Mouse (Mus musculus) layer of hippocampus, adult 9-10 months (tissue): ENCODE measurements around the gene Emb.

Source experiments
- DNase-seq: peaks from one replicate; pipeline ENCODE4 v3.0.0; 2022; ENCODE audit warnings: low spot score

The Emb gene

DNA sequence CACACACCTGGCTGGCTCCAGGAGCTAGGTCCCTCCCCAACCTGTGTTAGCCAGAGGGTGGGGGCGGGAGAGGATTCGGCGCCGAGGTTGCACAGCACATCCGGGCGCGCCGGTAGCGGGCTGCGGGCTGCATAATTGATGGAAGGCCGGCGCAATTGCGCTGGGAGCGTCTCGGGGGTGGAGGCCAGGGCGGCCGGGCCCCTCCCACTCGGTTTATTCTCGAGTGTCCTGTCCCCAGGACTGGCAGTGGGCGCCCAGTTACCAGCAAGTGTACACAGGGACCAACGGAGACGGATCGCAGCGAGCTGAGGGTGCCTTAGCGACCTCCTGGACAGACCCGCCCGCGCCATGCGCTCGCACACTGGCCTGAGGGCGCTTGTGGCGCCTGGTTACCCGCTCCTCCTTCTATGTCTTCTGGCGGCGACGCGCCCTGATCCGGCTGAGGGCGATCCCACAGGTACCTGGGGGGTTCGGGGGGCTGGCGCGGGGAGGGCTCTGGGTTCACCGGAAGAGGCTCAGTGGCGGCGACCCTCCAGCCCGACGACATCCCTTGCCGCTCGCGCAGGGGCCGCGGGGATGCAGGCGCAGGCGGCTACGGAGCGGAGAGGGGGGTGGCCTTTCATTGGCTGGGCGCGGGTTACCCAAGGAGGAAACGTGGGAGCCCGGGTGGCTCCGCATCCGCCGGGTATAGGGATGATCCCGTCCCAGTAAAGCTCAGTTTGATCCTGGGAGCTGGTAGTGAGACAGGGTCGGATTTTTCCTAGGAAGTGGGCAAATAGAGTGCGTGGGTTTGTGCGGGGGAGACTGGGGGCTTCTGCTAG lies 12.4 kb downstream of the Emb start, which contains the start of gene Gm17509:
Gm17509 (minus strand) TSS at position 575 of the 821 bp plus-strand sequence.
- no peak for DNase-seq

DNA sequence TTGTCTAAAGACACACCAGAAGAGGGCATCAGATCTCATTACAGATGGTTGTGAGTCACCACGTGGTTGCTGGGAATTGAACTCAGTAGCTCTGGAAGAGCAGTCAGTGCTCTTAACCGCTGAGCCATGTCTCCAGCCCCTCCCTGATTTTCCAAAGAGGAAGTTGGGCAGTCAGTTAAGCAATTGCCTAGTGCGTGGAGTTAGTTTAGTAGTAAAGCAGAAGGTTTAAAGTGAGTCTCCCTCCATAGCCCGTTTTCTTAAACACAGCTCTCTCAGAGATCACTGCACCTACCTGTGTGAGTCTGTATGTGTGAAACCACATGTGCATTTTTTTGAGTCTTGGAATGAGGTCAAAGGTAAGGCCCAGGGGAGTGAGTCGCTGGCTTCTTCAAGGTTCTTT lies 14.8 kb downstream of the Emb start:
- no peak for DNase-seq

DNA sequence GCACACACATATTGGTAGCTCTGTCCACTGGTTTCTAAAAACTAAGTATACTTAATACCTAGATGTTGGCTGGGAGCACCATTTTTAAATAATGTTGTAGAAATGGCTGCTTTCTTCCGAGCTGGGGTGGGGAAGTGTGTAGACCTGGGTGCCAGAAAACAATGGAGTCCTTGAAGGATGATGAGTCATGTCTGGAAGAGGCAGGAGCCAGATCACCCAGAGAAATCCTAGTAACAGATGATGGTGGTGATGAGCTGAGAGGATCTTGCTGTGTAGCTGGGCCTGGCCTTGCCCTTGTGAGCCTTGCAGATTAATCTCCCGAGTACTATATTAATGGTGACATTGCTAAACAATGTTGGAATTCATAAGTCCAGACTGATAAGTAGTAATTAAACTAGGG lies 16.6 kb downstream of the Emb start:
- DNase-seq: no peak

DNA sequence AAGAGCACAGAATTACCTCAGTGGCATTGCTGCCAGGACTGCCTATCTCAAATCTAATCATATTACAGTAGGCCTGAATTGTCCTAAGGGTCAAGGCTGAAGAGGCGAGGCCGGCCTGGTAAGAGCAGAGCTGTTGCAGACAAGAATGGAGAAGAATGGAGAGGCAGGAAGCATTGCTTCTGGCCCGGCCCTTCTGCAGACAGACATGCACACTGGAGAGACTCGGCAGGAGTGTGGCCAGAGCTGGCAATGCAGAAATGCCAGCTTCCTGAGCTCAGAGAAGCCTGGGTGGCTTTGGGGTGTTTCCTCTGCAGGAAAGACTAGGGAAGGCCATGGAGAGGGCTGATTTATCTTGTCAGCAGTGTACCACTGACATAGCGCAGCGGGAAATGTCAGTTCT lies 17.2 kb downstream of the Emb start:
- DNase-seq: no peak

DNA sequence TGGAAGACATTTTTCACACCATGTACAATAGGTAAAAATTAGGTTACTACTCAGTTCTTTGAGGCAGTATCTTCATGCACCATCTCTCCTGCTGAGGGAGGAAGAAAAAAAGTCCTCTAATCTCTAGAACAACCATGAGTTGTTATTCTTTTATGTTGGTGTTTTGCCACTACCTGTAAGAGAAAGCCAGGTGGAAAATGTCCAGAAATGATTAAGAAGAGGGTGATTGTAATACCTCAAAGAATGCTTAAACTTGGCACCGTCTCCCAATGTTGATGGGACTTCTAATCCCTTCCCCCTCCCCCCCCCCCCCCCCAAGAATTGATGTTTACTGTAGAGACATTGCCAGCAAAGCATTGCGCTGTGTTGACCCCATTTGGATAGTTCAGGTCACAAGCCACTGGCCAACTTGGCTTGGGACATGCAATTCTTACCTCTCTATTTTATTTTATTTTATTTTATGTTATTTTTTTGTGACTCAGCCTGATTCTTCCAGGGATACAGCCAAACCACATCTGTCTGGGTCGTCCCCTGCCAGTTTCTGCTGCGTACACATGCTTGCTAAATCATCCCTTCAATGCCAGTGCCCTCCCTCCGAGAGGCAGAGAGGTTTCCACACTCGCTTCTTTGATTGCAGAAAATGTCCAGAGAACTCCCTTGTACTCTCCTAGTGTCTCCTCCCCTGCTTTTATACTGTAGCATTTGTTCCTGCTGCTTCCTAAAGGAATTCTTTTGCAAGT lies 22.2 kb downstream of the Emb start:
- DNase-seq: no peak

DNA sequence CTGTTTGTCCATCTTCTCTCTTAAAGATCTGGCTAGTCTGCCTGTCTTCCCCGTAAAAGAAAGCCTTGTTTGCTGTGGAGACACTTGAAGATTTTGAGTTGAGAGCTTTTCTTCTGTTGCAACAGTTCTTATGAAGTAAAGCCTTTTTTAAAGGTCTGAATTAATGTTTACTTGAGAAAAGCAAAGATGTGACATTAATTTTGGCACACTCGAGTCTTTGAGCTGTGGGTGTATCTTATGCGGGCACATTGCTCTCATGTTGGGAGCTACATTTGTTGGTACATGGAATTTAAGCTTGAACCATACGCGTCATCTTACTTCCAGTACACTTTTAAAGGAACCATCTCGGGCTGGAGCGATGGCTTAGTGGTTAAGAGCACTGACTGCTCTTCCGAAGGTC lies 25.5 kb downstream of the Emb start:
- DNase-seq: no peak

DNA sequence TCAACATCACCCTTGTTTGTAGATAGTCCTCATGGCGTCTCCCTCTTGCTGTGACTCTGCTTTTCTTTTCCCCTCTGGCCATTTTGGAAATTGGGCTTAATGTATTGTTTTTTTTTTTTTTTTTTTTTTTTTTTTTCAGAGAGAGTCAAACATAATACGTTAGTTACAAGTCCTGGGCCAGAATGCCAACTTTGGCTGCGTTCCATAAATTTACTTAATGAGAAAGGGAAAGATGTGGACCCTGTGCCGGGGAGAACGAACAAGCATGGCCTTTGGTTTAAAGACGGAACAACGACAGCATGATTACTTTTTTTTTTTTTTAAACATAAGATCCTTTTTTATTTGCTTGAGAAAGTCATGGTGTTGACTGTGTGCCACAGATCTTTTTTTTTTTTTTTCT lies 26.1 kb downstream of the Emb start:
- no peak for DNase-seq

DNA sequence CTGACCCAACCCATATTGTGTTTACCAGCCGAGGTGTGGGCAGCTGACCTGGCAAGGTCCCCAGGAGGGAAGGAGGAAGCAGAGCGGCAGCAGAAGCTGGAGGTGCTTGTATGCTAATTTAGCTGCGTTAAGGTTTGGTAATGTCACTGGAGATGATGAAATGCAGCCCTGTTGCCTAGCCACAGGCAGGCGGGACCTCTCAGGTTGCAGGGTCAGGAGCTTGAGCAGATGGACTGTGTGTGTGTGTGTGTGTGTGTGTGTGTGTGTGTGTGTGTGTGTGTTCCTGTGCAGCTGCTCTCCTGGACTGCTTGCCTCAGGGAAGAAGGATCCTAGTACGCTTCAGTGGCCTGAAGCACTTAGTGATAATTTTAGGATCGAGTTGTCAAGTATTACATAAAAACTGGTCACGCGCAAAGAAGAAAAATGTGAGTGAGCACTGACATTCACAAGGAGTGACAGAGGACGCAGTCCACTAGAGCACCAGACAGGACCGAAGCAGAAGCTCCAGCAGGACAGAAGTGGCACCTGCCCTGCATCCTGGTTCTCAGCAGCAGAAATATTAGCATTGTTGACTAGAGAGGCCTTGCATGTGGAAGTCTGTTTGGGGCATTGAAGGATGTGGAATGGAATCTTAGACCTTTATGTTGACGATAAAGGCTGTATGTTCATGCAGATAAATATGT lies 27.3 kb downstream of the Emb start:
- no peak for DNase-seq

DNA sequence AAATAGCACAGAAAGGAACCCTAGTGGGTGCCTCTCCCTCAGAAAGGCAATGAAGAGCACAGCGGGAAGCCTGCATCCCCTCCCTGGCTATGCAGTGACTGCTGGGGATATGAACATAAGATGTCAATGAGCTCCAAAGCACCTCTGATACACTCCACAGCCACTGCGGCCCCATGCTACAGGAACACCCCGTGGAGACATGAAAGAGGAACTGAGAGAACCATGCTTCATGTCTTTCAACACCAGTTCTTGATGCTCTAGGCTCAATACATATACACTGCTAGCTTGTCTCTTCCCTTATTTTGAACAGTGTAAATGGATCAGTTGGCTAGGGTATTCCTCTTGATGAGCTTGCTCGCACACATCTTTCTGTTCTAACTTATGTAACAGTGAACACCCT lies 28.8 kb downstream of the Emb start:
- DNase-seq: no peak

DNA sequence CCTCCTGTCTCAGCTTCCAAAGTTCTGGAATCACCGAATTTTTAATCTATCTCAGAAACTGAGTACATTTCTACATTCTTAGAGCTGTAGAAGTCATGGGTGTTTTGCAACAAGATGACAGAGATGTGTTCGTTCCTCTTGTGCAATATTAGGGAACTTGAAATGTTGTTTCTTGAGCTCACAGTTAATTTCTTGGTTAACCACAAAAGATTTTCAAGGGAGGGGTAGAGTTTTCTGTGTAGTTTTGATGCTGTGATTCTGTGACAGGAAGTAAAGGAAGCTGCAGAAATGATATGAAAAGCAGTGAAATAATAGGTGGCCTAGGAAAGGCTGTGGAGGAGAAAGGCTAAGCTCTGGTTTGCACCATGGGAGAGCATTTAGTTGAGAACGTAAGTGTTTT lies 33.7 kb downstream of the Emb start:
- no peak for DNase-seq

DNA sequence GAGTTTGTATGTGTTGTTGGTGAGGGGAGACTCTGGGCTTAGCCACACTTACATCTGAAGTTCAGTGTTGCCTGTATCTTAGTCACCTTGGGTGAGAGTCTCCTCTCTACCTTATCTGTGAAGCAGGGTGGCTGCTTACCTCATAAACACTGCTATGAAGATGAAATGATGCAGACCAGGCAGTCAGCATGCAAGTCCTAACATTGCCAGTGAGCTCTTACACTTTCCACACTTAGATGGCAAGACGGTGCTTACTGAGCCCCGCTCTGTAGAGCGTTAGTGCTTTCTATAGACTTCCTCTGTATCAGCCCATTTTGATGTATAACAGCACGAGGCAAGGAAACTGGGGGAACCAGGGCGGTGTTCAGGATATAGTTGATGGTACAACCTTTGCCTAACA lies 34.3 kb downstream of the Emb start:
- DNase-seq: no peak

DNA sequence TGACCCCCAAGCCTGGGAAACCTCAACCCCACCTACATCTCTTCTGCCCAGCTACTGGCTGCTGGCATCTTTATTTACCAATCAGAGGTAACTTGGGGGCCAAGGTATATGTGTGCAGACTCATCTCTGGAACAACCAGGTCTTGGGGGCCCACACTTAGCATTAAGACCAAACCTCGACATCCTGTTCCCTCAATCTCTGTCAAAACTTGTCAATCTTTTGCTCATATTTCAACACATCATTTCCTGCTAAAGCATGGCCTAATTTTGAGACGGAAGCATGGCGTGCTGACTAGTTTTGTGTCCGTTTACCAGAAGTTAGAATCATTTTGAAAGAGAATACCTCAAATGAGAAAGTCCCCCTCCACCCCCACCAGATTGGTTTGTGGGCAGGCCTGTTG lies 52.4 kb downstream of the Emb start:
- no peak for DNase-seq

DNA sequence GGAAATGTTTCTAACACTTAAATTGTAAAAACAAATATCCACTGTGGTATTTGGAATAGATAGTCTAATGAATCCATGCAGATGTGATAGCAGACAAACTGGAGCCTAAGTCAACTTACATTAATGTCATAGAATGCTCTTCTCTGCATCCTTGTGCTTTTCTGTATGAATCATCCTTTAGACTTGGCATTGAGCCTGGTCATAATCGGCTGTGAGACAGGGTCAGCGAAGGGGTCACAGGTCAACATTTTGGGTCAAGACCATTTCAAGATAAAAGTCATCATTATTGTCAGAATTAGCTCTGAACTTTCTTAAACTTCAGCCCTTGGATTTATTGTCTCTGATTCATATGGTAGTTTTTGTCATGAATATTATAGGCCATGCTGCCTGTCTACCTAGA lies 57.8 kb downstream of the Emb start:
- no peak for DNase-seq

DNA sequence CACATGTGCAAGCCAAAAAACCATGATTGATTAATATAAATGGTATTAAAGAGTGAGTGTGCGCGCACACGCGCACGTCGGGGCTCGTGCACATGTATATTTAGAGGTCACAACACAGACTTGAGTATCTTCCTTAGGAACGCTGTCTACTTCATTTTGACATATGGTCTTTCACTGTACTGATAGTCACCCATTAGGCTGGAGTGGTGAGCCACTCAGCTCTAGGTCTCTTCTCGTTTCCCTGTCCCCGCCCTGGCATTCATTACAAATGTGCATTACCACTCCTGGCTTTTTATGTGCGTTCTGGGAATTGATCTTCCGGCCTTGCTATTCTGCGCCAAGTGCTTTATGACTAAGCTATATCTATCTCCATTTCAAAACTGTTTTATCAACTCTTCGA lies 59.6 kb downstream of the Emb start:
- DNase-seq: no peak

DNA sequence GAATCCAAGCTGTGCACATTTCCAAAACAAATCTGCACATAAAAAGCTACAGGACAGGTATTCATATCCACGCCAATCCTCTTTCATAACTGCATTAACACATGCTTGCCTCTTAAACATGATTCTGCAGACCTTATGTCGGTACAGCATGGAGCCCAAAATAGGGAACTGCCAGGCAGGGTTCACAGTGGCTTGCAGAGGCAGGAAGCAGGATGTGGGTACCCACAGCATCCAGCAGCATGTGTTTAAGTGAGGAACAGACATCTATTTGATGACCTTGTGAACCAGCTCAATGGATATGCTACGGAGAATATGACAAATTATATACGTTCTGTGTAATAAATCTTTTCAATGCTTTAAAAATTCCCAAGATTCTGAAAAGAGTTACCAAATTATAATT lies 75.7 kb downstream of the Emb start:
- no peak for DNase-seq

DNA sequence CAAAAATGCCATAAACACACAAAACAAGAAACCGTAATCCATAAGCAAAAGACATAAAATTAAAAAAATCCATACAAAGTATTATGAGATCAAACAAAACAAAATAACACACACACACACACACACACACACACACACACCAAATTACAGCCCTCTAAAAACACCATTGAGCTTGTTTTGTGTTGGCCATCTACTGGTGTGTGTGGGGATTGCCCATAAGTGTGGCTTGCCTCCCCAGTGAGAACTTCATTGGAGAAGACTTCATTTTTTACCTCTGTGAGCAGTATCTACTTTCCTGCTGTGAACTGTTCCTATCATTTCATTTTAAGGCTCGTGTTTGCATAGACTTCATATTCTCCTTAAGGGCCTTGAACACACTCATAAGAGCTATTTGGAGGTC lies 78.6 kb downstream of the Emb start:
- DNase-seq: no peak

DNA sequence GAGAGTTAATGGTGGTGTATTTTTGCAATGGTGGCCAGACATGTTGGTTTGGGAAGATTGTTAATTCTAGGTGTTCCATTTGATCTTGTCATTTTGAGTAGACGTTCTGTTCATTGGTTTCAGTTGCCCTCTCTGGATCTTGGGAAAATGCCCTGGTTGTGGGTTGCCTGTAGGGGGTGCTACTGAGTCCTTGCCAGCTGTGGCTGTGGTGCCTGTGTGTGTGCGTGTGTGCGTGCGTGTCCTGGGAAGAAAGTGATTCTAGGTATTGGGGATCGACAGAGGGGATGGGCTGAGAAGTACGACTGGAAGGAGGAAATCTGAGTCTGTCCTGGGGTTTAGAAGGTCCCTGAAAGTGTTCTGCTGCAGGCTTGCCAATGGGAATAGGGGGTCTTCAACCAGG lies 79.1 kb downstream of the Emb start:
- no peak for DNase-seq

DNA sequence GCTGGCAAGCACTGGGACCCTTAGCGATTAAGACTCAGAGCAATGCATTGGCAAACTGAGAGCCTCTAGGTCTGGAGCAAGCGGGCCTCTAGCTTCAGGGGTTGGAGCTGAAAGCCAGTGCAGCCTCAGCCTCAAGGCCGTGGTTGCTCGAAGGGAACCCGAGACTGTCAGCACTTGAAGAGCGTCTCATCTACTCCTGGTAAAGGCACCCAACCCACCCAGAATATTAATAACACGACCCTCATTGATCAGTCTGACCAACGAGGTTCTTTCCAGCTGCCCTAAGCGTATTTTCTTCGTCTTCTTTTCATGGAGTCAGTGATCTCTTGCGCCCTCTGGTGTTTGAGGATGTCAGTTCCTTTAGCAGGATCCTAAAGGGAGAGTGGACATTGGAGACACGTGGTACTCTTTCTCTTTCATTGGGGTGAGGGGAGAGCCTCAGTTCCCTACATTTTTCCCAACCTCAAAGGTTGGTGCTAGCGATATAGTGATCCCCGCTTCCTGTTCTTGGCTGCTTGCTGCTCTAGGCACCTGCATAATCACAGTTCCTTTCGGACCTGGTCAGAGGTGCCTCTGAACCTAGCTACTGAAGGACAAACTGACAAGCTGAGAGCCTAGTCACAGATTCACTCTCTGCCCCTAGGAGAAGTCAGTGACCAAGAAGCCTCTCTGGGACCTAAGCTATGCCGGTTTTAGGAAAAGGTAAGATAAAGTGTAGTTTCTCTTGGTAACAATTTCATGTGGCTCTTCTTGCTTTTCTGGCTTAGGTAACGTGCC lies 81.3 kb downstream of the Emb start:
- DNase-seq: peak; percentile 45

DNA sequence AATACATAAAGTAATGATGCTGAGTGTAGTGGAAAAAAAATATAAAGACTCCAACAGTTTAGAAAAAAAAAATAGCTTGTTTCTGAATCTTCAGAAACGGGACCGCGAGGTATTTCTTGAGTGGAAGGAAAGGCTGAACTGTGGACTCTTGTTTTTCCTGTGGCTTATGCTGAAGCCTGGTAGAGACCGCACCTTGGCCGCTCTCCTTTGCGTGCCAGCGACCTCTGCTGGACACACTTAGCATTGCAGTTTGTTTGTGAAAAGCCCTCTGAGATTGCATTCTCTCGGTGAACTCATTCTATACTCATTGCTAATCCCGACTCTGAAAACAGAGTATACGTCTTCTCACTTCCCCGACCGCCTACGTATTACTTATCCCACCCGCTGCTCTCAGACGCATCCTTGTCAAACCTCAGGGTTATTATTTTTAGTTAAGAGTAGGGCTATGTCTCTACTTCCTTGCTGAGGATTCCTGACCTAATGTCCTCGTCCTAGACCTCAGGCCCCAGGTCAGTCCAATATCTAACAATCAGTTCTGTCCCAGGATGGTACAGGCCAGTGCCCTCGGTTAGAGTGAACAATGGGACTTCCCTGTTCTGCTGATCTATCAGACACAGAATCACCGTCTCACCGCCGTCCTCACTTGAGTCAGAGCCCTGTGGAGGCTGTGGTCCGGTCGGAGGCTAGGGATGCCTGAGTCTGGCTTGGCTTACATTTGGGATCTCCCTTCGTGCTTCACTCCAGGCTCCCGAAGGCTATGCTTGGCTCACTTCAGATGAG lies 103.3 kb downstream of the Emb start:
- DNase-seq: peak; percentile 57
